Mouse (Mus musculus) mouse trophoblast stem cell (cell line): Measurements from ENCODE around the gene Gucd1.
"Not testable (repeated sequence)": the region's sequence is repeated elsewhere in the genome, so short reads cannot be mapped to it uniquely, and the experiment has no call there.

Experiments
- in situ Hi-C, 2 experiments: fragments of 300-500 bp; cut with MseI, MboI; formaldehyde crosslinking; loops; 2 replicates in 1 of 2; 3 replicates in 1 of 2; pipeline ENCODE4 v1.15.1; 2025

Gene Gucd1

GRCm38 (mm10) chr10:75503692-75504091, 14.1 kb downstream of the Gucd1 start:
- in situ Hi-C loops: no loop called here

- in situ Hi-C loops: no loop called here
Measured at GRCm38 (mm10) chr10:75501641-75502040, 16.1 kb downstream of the Gucd1 start.

- in situ Hi-C loops: no loop called here
Measured at GRCm38 (mm10) chr10:75500345-75500744, 17.4 kb downstream of the Gucd1 start.

DNA sequence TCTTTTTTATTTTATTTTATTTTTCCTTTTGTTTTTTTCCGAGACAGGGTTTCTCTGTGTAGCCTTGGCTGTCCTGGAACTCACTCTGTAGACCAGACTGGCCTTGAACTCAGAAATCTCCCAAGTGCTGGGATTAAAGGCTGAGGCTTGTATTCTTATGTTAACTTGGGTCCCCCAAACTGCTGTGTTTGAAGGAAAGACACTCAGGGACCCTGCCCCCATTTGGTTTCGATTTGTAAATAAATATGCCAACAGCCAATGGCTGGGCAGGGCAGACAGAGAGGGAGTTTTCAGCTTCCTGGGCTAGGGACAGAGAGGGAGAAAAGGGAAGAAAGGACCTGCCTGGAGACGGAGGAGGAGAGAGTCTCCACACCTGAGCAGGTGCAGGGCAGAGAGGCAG, 18.0 kb downstream of the Gucd1 start:
- in situ Hi-C loops: no loop called here

DNA sequence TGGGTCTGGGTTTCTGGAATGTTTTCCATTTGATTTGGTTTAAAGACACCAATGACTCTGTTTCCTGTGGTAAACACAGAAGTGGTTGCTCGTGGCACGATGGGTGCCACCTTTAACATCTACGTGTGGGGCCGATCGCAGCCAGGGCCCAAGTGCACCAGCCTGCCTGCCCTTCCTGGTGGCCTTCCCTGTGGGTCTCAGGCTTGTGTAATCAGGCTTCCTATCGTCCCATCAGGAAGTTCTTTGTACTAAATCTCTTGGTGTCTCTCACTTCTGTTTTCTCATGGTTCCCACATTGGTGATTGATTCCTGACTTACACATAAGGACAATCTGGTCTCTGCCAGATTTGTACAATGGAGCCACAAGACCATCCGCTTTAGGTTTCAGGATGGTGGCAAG, 18.6 kb downstream of the Gucd1 start:
- in situ Hi-C loops: not testable (repeated sequence)

- in situ Hi-C loops: no loop called here
Measured at GRCm38 (mm10) chr10:75495921-75496320, 21.9 kb downstream of the Gucd1 start.

GRCm38 (mm10) chr10:75495304-75495703, 22.5 kb downstream of the Gucd1 start:
- in situ Hi-C loops: no loop called here

DNA sequence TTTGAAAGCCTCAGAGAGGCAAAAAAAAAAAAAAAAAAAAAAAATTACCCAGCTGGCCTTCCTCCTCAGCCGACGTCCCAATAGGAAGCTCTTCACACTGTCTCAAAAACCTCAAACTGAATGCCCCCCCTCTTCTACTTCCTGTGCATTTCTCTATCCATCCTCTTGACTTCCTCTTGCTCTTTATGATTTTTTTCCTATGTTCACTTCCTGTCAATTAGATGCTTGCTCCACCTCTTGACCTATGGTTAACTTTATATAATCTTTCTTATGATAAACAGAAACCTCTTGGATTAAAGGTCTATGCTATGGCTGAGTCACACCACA, 25.9 kb downstream of the Gucd1 start:
- in situ Hi-C loops: no loop called here

DNA sequence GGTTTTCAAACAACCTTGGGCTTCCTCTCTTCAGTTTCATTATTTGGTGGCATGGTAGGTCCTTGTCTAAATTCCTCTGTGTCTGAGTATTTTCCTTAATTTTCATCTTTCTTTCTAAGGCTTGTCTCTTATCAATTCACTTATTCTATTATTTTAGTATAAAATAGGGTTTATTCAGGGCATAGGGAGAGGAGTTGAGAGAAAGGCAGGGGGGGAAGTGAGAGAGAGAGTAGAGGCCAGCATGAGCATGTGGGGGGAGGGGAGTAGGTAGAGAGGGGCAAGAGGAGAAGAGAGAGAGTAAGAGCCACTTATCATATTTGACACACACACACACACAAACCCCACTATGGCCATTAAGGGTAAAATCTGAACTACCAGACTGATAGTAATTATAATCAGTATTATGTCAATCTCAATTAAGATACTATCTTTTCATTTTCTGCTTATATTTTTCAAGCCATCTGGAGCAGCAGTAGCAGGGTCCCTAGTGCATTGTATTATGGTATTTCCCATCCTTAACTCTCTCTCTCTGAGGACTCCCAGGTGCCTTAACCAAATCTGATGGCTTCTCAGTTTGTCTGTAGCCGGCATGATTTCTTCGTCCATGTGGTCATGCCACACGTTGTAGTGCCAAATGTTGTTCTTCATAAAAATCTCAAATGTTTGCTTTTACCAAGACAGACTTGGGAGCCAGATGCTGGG, 26.4 kb downstream of the Gucd1 start:
- in situ Hi-C loops: no loop called here

- in situ Hi-C loops: no loop called here
Measured at GRCm38 (mm10) chr10:75490731-75491130, 27.0 kb downstream of the Gucd1 start.

- in situ Hi-C loops: loop anchor here (5.0 kb wide), 1 partner anchor 47 kb away; no protein-coding TSS in a partner anchor
Measured at GRCm38 (mm10) chr10:75489522-75489921, 28.2 kb downstream of the Gucd1 start.

GRCm38 (mm10) chr10:75487131-75487530, 30.6 kb downstream of the Gucd1 start:
- in situ Hi-C loops: loop anchor here (5.0 kb wide), 1 partner anchor 45 kb away; no protein-coding TSS in a partner anchor

- in situ Hi-C loops: loop anchor here (5.0 kb wide), 1 partner anchor 44 kb away; no protein-coding TSS in a partner anchor
Measured at GRCm38 (mm10) chr10:75486086-75486979, 31.4 kb downstream of the Gucd1 start.

GRCm38 (mm10) chr10:75484767-75485166, 33.0 kb downstream of the Gucd1 start:
- in situ Hi-C loops: loop anchor here (5.0 kb wide), 1 partner anchor 42 kb away; no protein-coding TSS in a partner anchor

DNA sequence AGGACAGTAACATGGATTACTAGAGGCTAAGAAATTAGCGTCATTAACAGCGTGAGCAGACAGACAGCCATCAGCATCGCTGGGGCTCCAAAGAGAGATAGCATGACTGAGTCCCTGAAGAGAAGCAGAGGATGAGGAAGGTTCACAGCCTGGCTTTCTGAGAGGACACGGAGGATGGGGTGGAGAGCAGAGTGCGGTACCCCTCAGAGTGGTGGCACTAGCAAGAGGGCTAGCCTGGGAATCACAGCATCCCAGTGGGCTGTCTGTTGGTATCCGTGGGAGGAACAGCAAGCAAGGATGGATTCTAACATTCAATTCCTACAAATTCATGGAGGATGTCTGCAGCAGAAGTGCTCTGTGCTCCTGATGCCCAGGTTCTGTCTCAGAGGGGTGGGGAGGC, 33.7 kb downstream of the Gucd1 start:
- in situ Hi-C loops: no loop called here

DNA sequence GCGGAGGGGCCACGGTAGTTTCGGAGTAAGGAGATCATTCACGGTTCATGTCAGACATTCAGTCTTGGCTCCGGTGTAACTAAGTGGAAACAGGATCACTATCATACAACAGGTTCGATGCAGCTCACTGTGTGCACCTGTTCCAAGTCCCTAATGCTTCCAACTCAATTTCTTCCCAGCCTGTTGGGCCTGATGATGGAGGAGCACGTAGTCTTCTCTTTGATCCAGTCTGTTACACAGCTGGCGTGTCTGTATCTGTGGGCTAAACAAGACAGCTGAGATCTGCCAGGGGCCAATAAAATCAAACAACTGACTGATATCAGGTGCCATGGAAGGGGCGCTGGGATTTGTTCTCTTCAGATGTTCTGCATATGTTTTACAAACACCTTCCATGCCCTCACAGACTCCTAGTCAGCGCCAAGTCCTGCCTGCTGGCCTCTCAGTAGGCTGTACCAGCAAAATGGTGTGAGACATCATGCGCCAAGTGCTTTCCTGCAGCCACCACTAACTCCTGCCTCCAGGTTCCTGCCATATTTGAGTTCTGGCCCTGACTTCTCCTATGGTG, 34.8 kb downstream of the Gucd1 start:
- in situ Hi-C loops: no loop called here

DNA sequence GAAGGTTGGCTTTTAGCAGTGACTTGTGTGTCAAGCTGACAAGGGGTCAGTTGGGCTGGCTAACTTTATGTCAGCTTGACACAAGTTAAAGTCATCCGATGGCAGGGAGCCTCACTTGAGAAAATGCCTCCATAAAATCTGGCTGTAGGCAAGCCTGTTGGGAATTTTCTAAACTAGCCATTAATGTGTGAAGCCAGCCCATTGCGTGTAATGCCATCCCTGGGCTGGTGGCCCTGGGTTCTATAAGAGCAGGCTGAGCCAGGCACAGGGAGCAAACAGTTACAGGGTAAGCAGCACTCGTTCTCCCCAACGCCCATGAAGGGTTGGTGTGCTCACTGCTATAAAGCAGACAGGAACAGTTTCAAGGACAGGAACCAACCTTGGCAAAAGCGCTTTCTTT, 35.5 kb downstream of the Gucd1 start:
- in situ Hi-C loops: no loop called here

GRCm38 (mm10) chr10:75481703-75482102, 36.1 kb downstream of the Gucd1 start:
- in situ Hi-C loops: no loop called here

GRCm38 (mm10) chr10:75479955-75480354, 37.8 kb downstream of the Gucd1 start:
- in situ Hi-C loops: no loop called here

DNA sequence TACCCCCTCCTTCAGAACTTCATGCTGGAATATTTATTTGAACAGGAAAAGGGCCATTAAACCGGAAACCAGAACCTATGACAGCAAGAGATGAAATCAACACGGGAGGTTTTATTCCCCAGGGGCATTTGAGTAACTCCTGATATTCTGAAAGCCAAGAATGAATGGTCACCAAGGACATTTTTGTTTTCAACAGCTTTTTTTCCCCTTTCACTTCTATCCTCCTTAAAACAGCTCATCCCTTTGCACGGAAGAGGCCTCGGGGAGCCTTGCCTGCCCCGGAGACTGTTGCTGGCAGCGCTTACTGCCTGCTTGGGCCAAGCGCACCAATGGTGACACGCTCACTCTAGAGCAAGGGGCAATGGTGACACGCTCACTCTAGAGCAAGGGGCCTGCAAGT, 40.7 kb downstream of the Gucd1 start:
- in situ Hi-C loops: no loop called here

DNA sequence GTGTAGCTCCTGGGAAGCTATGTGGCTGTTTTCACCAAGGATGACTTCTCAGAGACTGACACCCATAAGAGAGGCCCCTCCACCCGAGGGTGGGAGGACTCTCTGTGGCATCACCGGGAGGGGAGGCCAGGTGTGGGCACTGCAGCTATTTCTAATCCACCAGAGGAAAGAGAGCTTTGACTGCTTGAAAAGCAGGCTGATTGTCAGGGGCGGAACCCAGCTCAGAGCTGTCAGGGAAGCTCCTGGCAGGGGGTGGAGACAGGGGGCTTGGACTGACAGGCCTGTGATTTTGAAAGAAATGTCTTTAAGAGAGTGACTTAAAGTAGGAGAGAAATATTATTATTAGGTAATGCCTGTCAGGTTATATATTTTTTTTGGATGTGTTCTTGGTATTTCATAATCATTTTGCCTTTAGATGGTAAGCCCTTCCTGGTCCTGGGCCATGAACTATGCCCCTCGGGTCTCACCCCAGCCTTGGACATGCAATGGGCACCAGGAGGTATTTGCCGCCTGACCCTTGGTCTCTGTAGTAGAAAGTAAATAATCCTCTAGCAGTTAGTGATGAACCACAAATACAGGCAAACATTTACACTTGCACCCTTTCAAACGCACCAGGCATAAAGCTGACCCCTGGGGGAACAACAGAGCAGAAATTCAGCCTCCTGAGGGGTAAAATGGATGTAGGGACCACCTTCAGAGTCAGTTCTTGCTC, 42.5 kb downstream of the Gucd1 start:
- in situ Hi-C loops: not testable (repeated sequence)

- in situ Hi-C loops: no loop called here
Measured at GRCm38 (mm10) chr10:75474571-75474970, 43.2 kb downstream of the Gucd1 start.
